Mouse (Mus musculus) MEL (cell line): Measurements from ENCODE around the gene Gipc2. TPM values are rescaled to one million over a fixed set of nuclear protein-coding genes. Genes with fewer than 3 reads are reported as not detected.

ENCODE experiments used
- DNase-seq: peaks from one replicate; pipeline ENCODE4 v3.0.0; 2011; ENCODE audit warnings: low read depth, low spot score
- H3K27ac ChIP-seq: 2 replicates; pipeline ENCODE4 v1.5.1; 2012; ENCODE audit warnings: low read depth, mild to moderate bottlenecking, control low read depth, low read length, moderate library complexity; ENCODE audit not compliant: control insufficient read depth
- H3K27me3 ChIP-seq, 2 experiments: fragments of 150-350 bp in 1 of 2; sonication (generic) in 1 of 2; 2 replicates each; pipeline ENCODE4 v1.6.1; 2012; ENCODE audit warnings: low read length in 2 of 2, mild to moderate bottlenecking in 2 of 2, improper control_type of control experiment in 1 of 2, moderate library complexity in 1 of 2; ENCODE audit not compliant: insufficient read depth in 2 of 2, control insufficient read depth in 1 of 2
- H3K36me3 ChIP-seq, 2 experiments: 2 replicates each; pipeline ENCODE4 v1.6.1; 2012 to 2014; ENCODE audit warnings: low read length in 2 of 2, improper control_type of control experiment in 1 of 2, inconsistent platforms in 1 of 2, mild to moderate bottlenecking in 1 of 2; ENCODE audit not compliant: insufficient read depth in 2 of 2, control insufficient read depth in 1 of 2
- H3K4me1 ChIP-seq, 2 experiments: fragments of 150-350 bp in 1 of 2; sonication (generic) in 1 of 2; 2 replicates each; pipeline ENCODE4 v1.6.1; 2012; ENCODE audit warnings: low read length in 2 of 2, improper control_type of control experiment in 1 of 2, mild to moderate bottlenecking in 1 of 2; ENCODE audit not compliant: insufficient read depth in 2 of 2, control insufficient read depth in 1 of 2
- H3K4me3 ChIP-seq, 2 experiments: fragments of 150-350 bp in 1 of 2; sonication (generic) in 1 of 2; 2 replicates each; pipeline ENCODE4 v1.5.1; 2012; ENCODE audit warnings: low read depth in 2 of 2, low read length in 2 of 2, mild to moderate bottlenecking in 2 of 2, moderate library complexity in 2 of 2, control low read depth in 1 of 2, improper control_type of control experiment in 1 of 2; ENCODE audit not compliant: control insufficient read depth in 1 of 2, insufficient read depth in 1 of 2
- H3K79me2 ChIP-seq: 2 replicates; pipeline ENCODE4 v1.6.1; 2012; ENCODE audit warnings: mild to moderate bottlenecking, low read length, moderate library complexity; ENCODE audit not compliant: control insufficient read depth, poor library complexity, insufficient read depth
- H3K9ac ChIP-seq: 2 replicates; pipeline ENCODE4 v1.6.1; 2012; ENCODE audit warnings: low read depth, mild to moderate bottlenecking, control low read depth, low read length, moderate library complexity; ENCODE audit not compliant: control insufficient read depth, poor library complexity, severe bottlenecking
- H3K9me3 ChIP-seq: fragments of 150-350 bp; sonication (generic); replicated peaks from 2 replicates; pipeline ENCODE4 v1.6.1; 2012; ENCODE audit warnings: mild to moderate bottlenecking, low read length, improper control_type of control experiment, moderate library complexity; ENCODE audit not compliant: insufficient read depth
- BHLHE40 ChIP-seq: IDR thresholded peaks from 2 replicates; pipeline ENCODE4 v1.6.1; 2012; ENCODE audit warnings: low read depth, mild to moderate bottlenecking, inconsistent platforms, low read length, improper control_type of control experiment, borderline replicate concordance
- CHD1 ChIP-seq: IDR thresholded peaks from 2 replicates; pipeline ENCODE4 v1.6.1; 2012; ENCODE audit warnings: low read depth, mild to moderate bottlenecking, inconsistent platforms, low read length, improper control_type of control experiment
- E2F4 ChIP-seq: IDR thresholded peaks from 2 replicates; pipeline ENCODE4 v1.6.1; 2011; ENCODE audit warnings: low read depth, low read length, improper control_type of control experiment, borderline replicate concordance
- EP300 ChIP-seq, 2 experiments: IDR thresholded peaks; 2 replicates each; pipeline ENCODE4 v1.6.1; 2011; ENCODE audit warnings: improper control_type of control experiment in 2 of 2, low read length in 2 of 2, low read depth in 1 of 2, mild to moderate bottlenecking in 1 of 2
- ETS1 ChIP-seq: IDR thresholded peaks from 2 replicates; pipeline ENCODE4 v1.6.1; 2012; ENCODE audit warnings: low read depth, mild to moderate bottlenecking, inconsistent platforms, low read length, improper control_type of control experiment, moderate library complexity
- GABPA ChIP-seq: IDR thresholded peaks from 2 replicates; pipeline ENCODE4 v1.6.1; 2012; ENCODE audit warnings: low read depth, mild to moderate bottlenecking, inconsistent platforms, low read length, improper control_type of control experiment, moderate library complexity
- GATA1 ChIP-seq: IDR thresholded peaks from 2 replicates; pipeline ENCODE4 v1.6.1; 2011; ENCODE audit warnings: low read depth, low read length, improper control_type of control experiment
- MAFK ChIP-seq: IDR thresholded peaks from 2 replicates; pipeline ENCODE4 v1.6.1; 2011; ENCODE audit warnings: low read depth, mild to moderate bottlenecking, low read length, improper control_type of control experiment, borderline replicate concordance
- MAZ ChIP-seq: IDR thresholded peaks from 2 replicates; pipeline ENCODE4 v1.6.1; 2012; ENCODE audit warnings: low read depth, mild to moderate bottlenecking, inconsistent platforms, low read length, improper control_type of control experiment
- MEF2A ChIP-seq: IDR thresholded peaks from 2 replicates; pipeline ENCODE4 v1.6.1; 2014; ENCODE audit warnings: low read depth, mild to moderate bottlenecking, inconsistent platforms, low read length, improper control_type of control experiment; ENCODE audit not compliant: poor library complexity, insufficient replicate concordance, severe bottlenecking; ENCODE audit errors: extremely low read depth
- MXI1 ChIP-seq: IDR thresholded peaks from 2 replicates; pipeline ENCODE4 v1.6.1; 2011; ENCODE audit warnings: mild to moderate bottlenecking, low read depth, low read length, improper control_type of control experiment
- MYC ChIP-seq: IDR thresholded peaks from 2 replicates; pipeline ENCODE4 v1.6.1; 2011; ENCODE audit warnings: low read depth, mild to moderate bottlenecking, low read length, improper control_type of control experiment, moderate library complexity
- POLR2A ChIP-seq, 2 experiments: IDR thresholded peaks; 2 replicates each; pipeline ENCODE4 v1.6.1; 2011 to 2012; ENCODE audit warnings: low read length in 2 of 2, mild to moderate bottlenecking in 2 of 2, control low read depth in 1 of 2, improper control_type of control experiment in 1 of 2, low read depth in 1 of 2, moderate library complexity in 1 of 2; ENCODE audit not compliant: control insufficient read depth in 1 of 2, insufficient read depth in 1 of 2, poor library complexity in 1 of 2
- POLR2AphosphoS5 ChIP-seq: IDR thresholded peaks from 2 replicates; pipeline ENCODE4 v1.6.1; 2012; ENCODE audit warnings: low read depth, borderline replicate concordance, mild to moderate bottlenecking, inconsistent platforms, low read length, moderate library complexity, mixed read lengths
- RCOR1 ChIP-seq: IDR thresholded peaks from 2 replicates; pipeline ENCODE4 v1.6.1; 2012; ENCODE audit warnings: low read depth, mild to moderate bottlenecking, inconsistent platforms, low read length, improper control_type of control experiment
- TAL1 ChIP-seq: IDR thresholded peaks from 2 replicates; pipeline ENCODE4 v1.6.1; 2012; ENCODE audit warnings: mild to moderate bottlenecking, inconsistent platforms, low read length, moderate library complexity, mixed read lengths
- TBP ChIP-seq: IDR thresholded peaks from 2 replicates; pipeline ENCODE4 v1.8.0; 2011; ENCODE audit warnings: low read depth, low read length, improper control_type of control experiment
- USF2 ChIP-seq, 2 experiments: IDR thresholded peaks; 2 replicates each; pipeline ENCODE4 v1.6.1; 2011 to 2012; ENCODE audit warnings: improper control_type of control experiment in 2 of 2, low read length in 2 of 2, borderline replicate concordance in 1 of 2, inconsistent platforms in 1 of 2, low read depth in 1 of 2, mild to moderate bottlenecking in 1 of 2; ENCODE audit not compliant: insufficient read depth in 1 of 2
- ZC3H11A ChIP-seq: IDR thresholded peaks from 2 replicates; pipeline ENCODE4 v1.6.1; 2012; ENCODE audit warnings: low read depth, mild to moderate bottlenecking, inconsistent platforms, low read length, improper control_type of control experiment
- ZMIZ1 ChIP-seq: IDR thresholded peaks from 2 replicates; pipeline ENCODE4 v1.6.1; 2012; ENCODE audit warnings: low read depth, mild to moderate bottlenecking, inconsistent platforms, low read length, improper control_type of control experiment, moderate library complexity
- ZNF384 ChIP-seq: IDR thresholded peaks from 2 replicates; pipeline ENCODE4 v1.6.1; 2012; ENCODE audit warnings: low read depth, mild to moderate bottlenecking, inconsistent platforms, low read length, improper control_type of control experiment
- polyA plus RNA-seq, 2 experiments: library from polyadenylated mRNA; stranded (reverse) in 1 of 2; unstranded in 1 of 2; fragments of >175 nt in 1 of 2; fragments of >200 nt in 1 of 2; gene quantifications; 2 replicates each; pipeline versions ENCODE4 v1.2.1 to v1.2.4; 2012; ENCODE audit warnings: low replicate concordance in 2 of 2, low read depth in 1 of 2; ENCODE audit not compliant: insufficient read length in 2 of 2, insufficient read depth in 1 of 2, missing spikeins in 1 of 2
- total RNA-seq: library from RNA; depleted of rRNA; stranded (reverse); fragments of 300-350 nt; gene quantifications from 2 replicates; pipeline ENCODE4 v1.2.3, GENCODE M21; 2012

Gene Gipc2
- total and polyA plus RNA-seq, 3 experiments: 0.27 to 0.78 TPM; not detected in 1

DNA sequence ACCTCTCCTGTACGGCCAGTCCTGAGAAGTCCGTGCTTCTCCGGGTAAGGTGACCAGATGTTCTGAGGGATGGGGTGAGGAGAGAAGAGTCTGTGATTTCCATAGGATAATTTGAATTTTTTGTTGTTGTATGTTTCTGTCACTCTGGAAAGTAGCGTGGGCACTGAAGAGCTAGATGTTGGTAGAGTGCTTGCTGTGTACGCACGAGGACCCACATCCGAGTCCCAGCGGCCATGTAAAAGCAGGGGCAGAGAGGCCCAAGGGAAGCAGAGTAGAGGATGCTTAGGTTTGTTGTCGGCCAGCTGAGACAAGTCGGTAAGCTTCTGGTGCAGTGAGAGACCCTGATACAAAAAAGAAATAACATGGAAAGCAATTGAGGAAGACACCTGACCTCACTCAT lies 2.0 kb upstream of the Gipc2 start:
- Histone ChIP-seq H3K9me3 (no peaks in the 10 kb centered on the region), H3K36me3 (peaks cover 0 to 11% of the 10 kb centered on the region in 2 experiments; a peak in 2 of 4 replicates), H3K4me3 (no peak overlapping the region), H3K79me2 (no peaks in the 10 kb centered on the region), H3K4me1 (peaks cover 9 to 11% of the 10 kb centered on the region in 2 experiments), H3K27me3 (no peaks in the 10 kb centered on the region), H3K9ac (no peak overlapping the region), H3K27ac (no peak overlapping the region)
- DNase-seq: no peak
- TF ChIP-seq MAFK (no peak), MYC (no peak), ZMIZ1 (no peak), GATA1 (no peak), BHLHE40 (no peak), E2F4 (no peak), USF2 (IDR thresholded peaks at IDR 0.05; ENCODE audit: borderline replicate concordance in 1 of 2, insufficient read depth in 1 of 2, low read depth in 1 of 2, low read length in 2 of 2) (no peak), ETS1 (no peak), GABPA (no peak), TAL1 (no peak)

- TF ChIP-seq ETS1: no peak
- no peak for TF ChIP-seq POLR2A (IDR thresholded peaks at IDR 0.05; ENCODE audit: control insufficient read depth in 1 of 2, insufficient read depth in 1 of 2, low read depth in 1 of 2, low read length in 2 of 2, poor library complexity in 1 of 2)
- no peak for DNase-seq
- Histone ChIP-seq H3K9me3 (no peaks in the 10 kb centered on the region), H3K36me3 (peaks cover 0 to 11% of the 10 kb centered on the region in 2 experiments; a peak in 2 of 4 replicates), H3K27me3 (no peaks in the 10 kb centered on the region), H3K9ac (no peak overlapping the region), H3K4me1 (peaks cover 9 to 11% of the 10 kb centered on the region in 2 experiments), H3K27ac (no peak overlapping the region), H3K79me2 (no peaks in the 10 kb centered on the region), H3K4me3 (no peak overlapping the region)
Measured at GRCm38 (mm10) chr3:152166699-152167451, 845 bp upstream of the Gipc2 start.

- DNase-seq: no peak
- H3K27me3 ChIP-seq: no peaks in the 10 kb centered on the region
- no peaks in the 10 kb centered on the region for H3K79me2 ChIP-seq
- H3K27ac ChIP-seq: no peak overlapping the region
- no peaks in the 10 kb centered on the region for H3K9me3 ChIP-seq
- H3K4me1 ChIP-seq: peaks cover 4% of the 10 kb centered on the region in 2 experiments; a peak in 3 of 4 replicates
- peaks cover 0 to 5% of the 10 kb centered on the region in 2 experiments; a peak in 2 of 4 replicates for H3K36me3 ChIP-seq
- no peak overlapping the region for H3K4me3 ChIP-seq
- no peak overlapping the region for H3K9ac ChIP-seq
- TF ChIP-seq TBP (no peak), BHLHE40 (no peak), EP300 (IDR thresholded peaks at IDR 0.05; ENCODE audit: low read depth in 1 of 2, low read length in 2 of 2) (no peak), MEF2A (no peak), MAFK (no peak), POLR2AphosphoS5 (no peak), USF2 (IDR thresholded peaks at IDR 0.05; ENCODE audit: borderline replicate concordance in 1 of 2, insufficient read depth in 1 of 2, low read depth in 1 of 2, low read length in 2 of 2) (no peak), RCOR1 (no peak), CHD1 (no peak), MXI1 (no peak), ZC3H11A (no peak), E2F4 (no peak), GABPA (no peak), ZNF384 (no peak), MAZ (no peak), MYC (no peak)
Measured at GRCm38 (mm10) chr3:152165351-152166098, 505 bp downstream of the Gipc2 start.
